Mouse (Mus musculus): ENCODE data around the gene Ccdc63. TPM values are rescaled to one million over a fixed set of nuclear protein-coding genes. Genes with fewer than 3 reads are reported as not detected.

Ccdc63 gene
- polyA plus RNA-seq, 1 experiment, result not detected

DNA sequence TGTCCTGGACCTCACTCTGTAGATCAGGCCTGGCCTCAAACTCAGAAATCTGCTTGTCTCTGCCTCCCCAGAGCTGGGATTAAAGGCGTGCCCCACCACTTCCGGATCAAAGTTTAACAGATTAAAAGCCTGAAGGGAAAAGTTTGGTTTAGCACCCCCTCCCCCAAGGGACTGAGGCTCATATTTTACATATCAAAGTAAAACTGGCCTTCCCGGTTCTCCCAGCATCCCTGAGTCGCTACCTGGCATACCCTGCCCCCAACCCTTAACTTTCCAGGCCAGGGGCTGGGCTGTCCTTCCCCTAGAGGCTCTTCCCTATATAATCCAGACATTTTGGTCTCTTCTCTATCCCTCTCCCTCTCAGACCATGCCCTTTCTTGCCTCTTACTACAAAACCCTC is 8.6 kb upstream of the Ccdc63 start:
- no peak overlapping the region for H3K4me2 ChIP-seq (ENCODE audit: low read depth)
- TF ChIP-seq CEBPB (IDR thresholded peaks at IDR 0.05; ENCODE audit: insufficient read depth, poor library complexity, severe bottlenecking) (no peak), MAX (IDR thresholded peaks at IDR 0.05; ENCODE audit: low read depth) (no peak), REST (IDR thresholded peaks at IDR 0.05; ENCODE audit: insufficient read depth, insufficient read length) (no peak), E2F4 (IDR thresholded peaks at IDR 0.05; ENCODE audit: insufficient read depth) (no peak), USF1 (IDR thresholded peaks at IDR 0.05; ENCODE audit: low read depth) (no peak), SRF (IDR thresholded peaks at IDR 0.05; ENCODE audit: control insufficient read depth, insufficient read length, low read depth) (no peak), POLR2AphosphoS2 (IDR thresholded peaks at IDR 0.05; ENCODE audit: insufficient read length, low read depth) (no peak), POLR2A (IDR thresholded peaks at IDR 0.05; ENCODE audit: insufficient read length, low read depth) (no peak), TCF3 (IDR thresholded peaks at IDR 0.05; ENCODE audit: insufficient read length, low read depth) (no peak), MYOG (IDR thresholded peaks at IDR 0.05; ENCODE audit: control insufficient read depth in 1 of 3, insufficient read depth in 1 of 3, insufficient read length in 2 of 3, low read depth in 2 of 3) (no peak), TCF12 (IDR thresholded peaks at IDR 0.05; ENCODE audit: insufficient read depth, poor library complexity, severe bottlenecking) (no peak), MYOD1 (IDR thresholded peaks at IDR 0.05; ENCODE audit: control insufficient read depth in 1 of 3, insufficient read length in 2 of 3, low read depth in 2 of 3) (no peak)
- H3K36me3 ChIP-seq (ENCODE audit: control insufficient read depth, insufficient read depth), result no peaks in the 10 kb centered on the region

DNA sequence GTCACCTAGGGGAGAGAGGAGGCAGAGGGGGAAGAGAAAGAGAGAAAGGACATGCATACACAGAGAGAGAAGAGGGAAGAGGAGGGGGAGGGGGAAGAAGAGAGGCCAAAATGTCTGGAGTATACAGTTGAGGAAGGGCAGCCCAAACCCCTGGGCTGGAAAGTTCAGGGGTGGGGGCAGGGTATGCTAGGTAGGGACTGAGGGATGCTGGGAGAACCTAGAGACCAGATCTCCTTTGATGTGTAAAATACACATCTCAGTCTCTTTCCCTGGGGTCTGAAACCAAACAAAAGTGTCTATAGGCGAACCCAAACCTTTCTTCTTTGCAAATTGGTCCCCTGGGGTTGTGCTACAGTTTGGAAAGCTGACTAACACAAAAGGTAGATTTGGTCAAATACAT is 7.5 kb upstream of the Ccdc63 start:
- Histone ChIP-seq H3K4me2 (ENCODE audit: low read depth) (no peak overlapping the region), H3K79me2 (ENCODE audit: control insufficient read depth, insufficient read depth) (no peaks in the 10 kb centered on the region), H3K36me3 (ENCODE audit: control insufficient read depth, insufficient read depth) (no peaks in the 10 kb centered on the region), H3K4me3 (no peak overlapping the region), H3ac (ENCODE audit: control insufficient read depth, insufficient read length) (no peak overlapping the region), H3K27me3 (ENCODE audit: control insufficient read depth, insufficient read depth, insufficient read length) (no peaks in the 10 kb centered on the region)
- no peak for TF ChIP-seq TCF12 (IDR thresholded peaks at IDR 0.05; ENCODE audit: insufficient read depth, poor library complexity, severe bottlenecking)
- no peak for TF ChIP-seq TCF3 (IDR thresholded peaks at IDR 0.05; ENCODE audit: insufficient read length, low read depth)

More for the DNA sequence above, 8.6 kb upstream of the Ccdc63 start:
- Histone ChIP-seq H3ac (ENCODE audit: control insufficient read depth, insufficient read length) (no peak overlapping the region), H3K79me2 (ENCODE audit: control insufficient read depth, insufficient read depth) (no peaks in the 10 kb centered on the region), H3K4me3 (no peak overlapping the region), H3K27me3 (ENCODE audit: control insufficient read depth, insufficient read depth, insufficient read length) (no peaks in the 10 kb centered on the region)

DNA sequence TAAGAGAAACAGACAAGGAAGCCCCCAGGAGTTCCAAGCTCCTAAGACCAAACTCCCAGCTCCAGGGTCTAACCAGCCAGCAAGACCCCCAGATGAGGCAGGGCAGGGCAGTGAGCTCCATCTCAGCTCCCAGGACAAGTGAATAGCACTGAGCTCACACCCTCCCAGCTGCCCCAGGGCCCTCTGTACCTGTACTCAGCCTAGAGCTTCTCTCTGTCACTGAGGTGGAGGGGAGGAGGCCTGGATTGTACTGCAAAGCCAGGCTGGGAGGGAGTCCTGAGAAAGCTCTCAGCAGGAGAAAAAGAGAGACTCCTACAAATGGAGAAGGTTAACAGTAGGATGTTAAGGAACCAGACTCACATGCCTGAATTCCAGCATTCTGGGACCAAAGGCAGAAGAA is 6.0 kb upstream of the Ccdc63 start:
- peak overlapping the region; percentile 28 for H3K4me2 ChIP-seq (ENCODE audit: low read depth)

DNA sequence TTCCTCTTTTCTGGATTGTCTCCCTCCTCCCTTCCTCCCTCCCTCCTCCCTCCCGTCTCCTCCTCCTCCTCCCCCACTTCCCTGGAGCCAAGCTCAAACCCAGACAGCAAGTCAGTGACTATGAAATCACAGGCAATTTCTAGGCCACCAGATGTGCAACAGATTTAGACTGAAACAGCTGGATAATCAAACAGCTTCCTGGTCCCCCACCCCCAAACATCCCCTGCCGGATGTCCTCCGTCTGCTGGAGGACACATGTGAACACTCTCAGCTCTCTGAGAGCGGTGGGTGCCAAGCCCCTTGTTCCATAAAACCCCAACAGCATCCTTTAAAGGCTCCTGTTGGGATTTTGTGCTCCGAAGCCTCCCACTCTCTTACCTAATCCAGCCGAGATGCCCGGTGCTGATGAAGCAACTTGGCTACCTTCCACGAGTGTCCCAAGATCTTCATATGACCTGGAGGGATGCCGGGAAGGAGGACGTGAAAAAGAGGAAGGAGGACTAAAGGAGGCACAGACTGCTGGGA is 5.5 kb upstream of the Ccdc63 start:
- Histone ChIP-seq H3K27me3 (ENCODE audit: control insufficient read depth, insufficient read depth, insufficient read length) (no peaks in the 10 kb centered on the region), H3K79me2 (ENCODE audit: control insufficient read depth, insufficient read depth) (no peaks in the 10 kb centered on the region), H3K4me3 (no peak overlapping the region), H3K36me3 (ENCODE audit: control insufficient read depth, insufficient read depth) (no peaks in the 10 kb centered on the region), H3K4me2 (ENCODE audit: low read depth) (peak overlapping the region; percentile 28), H3ac (ENCODE audit: control insufficient read depth, insufficient read length) (no peak overlapping the region)
- no peak for TF ChIP-seq USF1 (IDR thresholded peaks at IDR 0.05; ENCODE audit: low read depth)
- TF ChIP-seq POLR2A (IDR thresholded peaks at IDR 0.05; ENCODE audit: insufficient read length, low read depth), result no peak
- no peak for TF ChIP-seq SRF (IDR thresholded peaks at IDR 0.05; ENCODE audit: control insufficient read depth, insufficient read length, low read depth)
- TF ChIP-seq E2F4 (IDR thresholded peaks at IDR 0.05; ENCODE audit: insufficient read depth), result no peak
- peak in 2 of 3 experiments; percentile 21 to 24 for TF ChIP-seq MYOD1 (IDR thresholded peaks at IDR 0.05; ENCODE audit: control insufficient read depth in 1 of 3, insufficient read length in 2 of 3, low read depth in 2 of 3)
- no peak for TF ChIP-seq MYOG (IDR thresholded peaks at IDR 0.05; ENCODE audit: control insufficient read depth in 1 of 3, insufficient read depth in 1 of 3, insufficient read length in 2 of 3, low read depth in 2 of 3)
- peak; percentile 90 for TF ChIP-seq CEBPB (IDR thresholded peaks at IDR 0.05; ENCODE audit: insufficient read depth, poor library complexity, severe bottlenecking)
- no peak for TF ChIP-seq TCF12 (IDR thresholded peaks at IDR 0.05; ENCODE audit: insufficient read depth, poor library complexity, severe bottlenecking)

More for the DNA sequence above, 6.0 kb upstream of the Ccdc63 start:
- Histone ChIP-seq H3K4me3 (no peak overlapping the region), H3K27me3 (ENCODE audit: control insufficient read depth, insufficient read depth, insufficient read length) (no peaks in the 10 kb centered on the region), H3ac (ENCODE audit: control insufficient read depth, insufficient read length) (no peak overlapping the region), H3K79me2 (ENCODE audit: control insufficient read depth, insufficient read depth) (no peaks in the 10 kb centered on the region), H3K36me3 (ENCODE audit: control insufficient read depth, insufficient read depth) (no peaks in the 10 kb centered on the region)
- TF ChIP-seq MAX (IDR thresholded peaks at IDR 0.05; ENCODE audit: low read depth), result no peak
- no peak for TF ChIP-seq POLR2AphosphoS2 (IDR thresholded peaks at IDR 0.05; ENCODE audit: insufficient read length, low read depth)
- no peak for TF ChIP-seq SRF (IDR thresholded peaks at IDR 0.05; ENCODE audit: control insufficient read depth, insufficient read length, low read depth)
- TF ChIP-seq MYOD1 (IDR thresholded peaks at IDR 0.05; ENCODE audit: control insufficient read depth in 1 of 3, insufficient read length in 2 of 3, low read depth in 2 of 3), result no peak
- TF ChIP-seq POLR2A (IDR thresholded peaks at IDR 0.05; ENCODE audit: insufficient read length, low read depth), result no peak
- TF ChIP-seq USF1 (IDR thresholded peaks at IDR 0.05; ENCODE audit: low read depth), result no peak
- no peak for TF ChIP-seq TCF3 (IDR thresholded peaks at IDR 0.05; ENCODE audit: insufficient read length, low read depth)

DNA sequence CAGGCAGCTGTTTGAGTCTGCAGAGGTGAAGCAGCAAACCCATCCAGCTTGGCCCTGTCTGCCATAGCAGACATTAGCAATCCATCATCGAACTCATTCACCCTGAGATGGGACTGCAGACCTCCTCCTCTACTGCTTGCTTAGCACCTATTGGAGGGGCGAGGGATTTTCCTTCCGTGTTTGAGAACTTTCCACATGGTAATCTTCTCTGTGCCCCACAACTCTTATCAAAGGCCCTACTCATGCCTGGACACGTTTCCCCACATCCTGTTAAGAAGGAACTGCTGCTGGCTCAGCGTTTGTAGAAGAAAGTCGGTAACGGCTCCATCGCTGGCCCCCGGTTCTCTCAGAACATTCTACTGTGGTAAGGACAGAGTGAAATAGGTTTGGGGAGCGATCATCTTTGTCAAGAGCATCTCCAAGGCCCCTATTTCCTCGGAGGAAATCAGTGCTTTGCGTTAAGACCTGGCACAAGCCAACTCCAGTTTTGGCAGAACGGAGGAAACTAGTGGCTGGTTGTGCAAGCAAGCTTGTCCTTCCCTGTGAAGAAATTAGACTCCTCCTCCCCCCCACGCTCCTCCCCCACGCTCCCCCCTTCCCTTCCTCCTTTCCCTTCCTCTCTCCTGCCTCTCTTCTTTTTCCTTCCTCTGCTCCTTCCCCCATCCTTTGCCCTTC is 4.9 kb upstream of the Ccdc63 start:
- no peak overlapping the region for H3ac ChIP-seq (ENCODE audit: control insufficient read depth, insufficient read length)
- H3K79me2 ChIP-seq (ENCODE audit: control insufficient read depth, insufficient read depth), result no peaks in the 10 kb centered on the region
- TF ChIP-seq TCF12 (IDR thresholded peaks at IDR 0.05; ENCODE audit: insufficient read depth, poor library complexity, severe bottlenecking), result no peak
- TF ChIP-seq REST (IDR thresholded peaks at IDR 0.05; ENCODE audit: insufficient read depth, insufficient read length), result no peak
- TF ChIP-seq TCF3 (IDR thresholded peaks at IDR 0.05; ENCODE audit: insufficient read length, low read depth), result no peak
- TF ChIP-seq USF1 (IDR thresholded peaks at IDR 0.05; ENCODE audit: low read depth), result no peak
- TF ChIP-seq MAX (IDR thresholded peaks at IDR 0.05; ENCODE audit: low read depth), result no peak
- no peak for TF ChIP-seq POLR2A (IDR thresholded peaks at IDR 0.05; ENCODE audit: insufficient read length, low read depth)
- TF ChIP-seq SRF (IDR thresholded peaks at IDR 0.05; ENCODE audit: control insufficient read depth, insufficient read length, low read depth), result no peak
- TF ChIP-seq CEBPB (IDR thresholded peaks at IDR 0.05; ENCODE audit: insufficient read depth, poor library complexity, severe bottlenecking), result no peak
- TF ChIP-seq MYOG (IDR thresholded peaks at IDR 0.05; ENCODE audit: control insufficient read depth in 1 of 3, insufficient read depth in 1 of 3, insufficient read length in 2 of 3, low read depth in 2 of 3), result no peak
- no peak for TF ChIP-seq MYOD1 (IDR thresholded peaks at IDR 0.05; ENCODE audit: control insufficient read depth in 1 of 3, insufficient read length in 2 of 3, low read depth in 2 of 3)
- no peak for TF ChIP-seq E2F4 (IDR thresholded peaks at IDR 0.05; ENCODE audit: insufficient read depth)
- TF ChIP-seq POLR2AphosphoS2 (IDR thresholded peaks at IDR 0.05; ENCODE audit: insufficient read length, low read depth), result no peak
- H3K36me3 ChIP-seq (ENCODE audit: control insufficient read depth, insufficient read depth), result no peaks in the 10 kb centered on the region
- peak overlapping the region; percentile 69 for H3K4me2 ChIP-seq (ENCODE audit: low read depth)
- H3K27me3 ChIP-seq (ENCODE audit: control insufficient read depth, insufficient read depth, insufficient read length), result no peaks in the 10 kb centered on the region
- H3K4me3 ChIP-seq, result no peak overlapping the region
